Mouse (Mus musculus) midbrain, embryonic 13.5 days (tissue): ENCODE results near the gene Gm10309. TPM values are rescaled to one million over a fixed set of nuclear protein-coding genes. Genes with fewer than 3 reads are reported as not detected.
"Not testable (repeated sequence)": the region's sequence is repeated elsewhere in the genome, so short reads cannot be mapped to it uniquely, and the experiment has no call there.

Experiments
- ATAC-seq: fragments of 200-750 bp; cut with Nextera tagmentation; 2 replicates; pipeline ENCODE4 v1.8.0; 2017; ENCODE audit warnings: mild to moderate bottlenecking, moderate TSS enrichment, moderate library complexity
- H3K27ac ChIP-seq: fragments of 300-500 bp; sonication (generic); 2 replicates; pipeline ENCODE4 v1.5.1; 2015; ENCODE audit warnings: inconsistent platforms, mild to moderate bottlenecking, moderate library complexity
- H3K27me3 ChIP-seq: fragments of 300-500 bp; sonication (generic); 2 replicates; pipeline ENCODE4 v1.6.1; 2015; ENCODE audit warnings: mild to moderate bottlenecking, inconsistent platforms
- H3K36me3 ChIP-seq: fragments of 300-500 bp; sonication (generic); 2 replicates; pipeline ENCODE4 v1.6.1; 2015; ENCODE audit warnings: mild to moderate bottlenecking, inconsistent platforms
- H3K4me1 ChIP-seq: fragments of 300-500 bp; sonication (generic); replicated peaks from 2 replicates; pipeline ENCODE4 v1.6.1; 2015; ENCODE audit warnings: inconsistent platforms
- H3K4me2 ChIP-seq: fragments of 300-500 bp; sonication (generic); replicated peaks from 2 replicates; pipeline ENCODE4 v1.6.1; 2015; ENCODE audit warnings: moderate library complexity, mild to moderate bottlenecking, inconsistent platforms
- H3K4me3 ChIP-seq: fragments of 300-500 bp; sonication (generic); replicated peaks from 2 replicates; pipeline ENCODE4 v1.5.1; 2015; ENCODE audit warnings: mild to moderate bottlenecking, inconsistent platforms
- H3K9ac ChIP-seq: fragments of 300-500 bp; sonication (generic); replicated peaks from 2 replicates; pipeline ENCODE4 v1.6.1; 2015; ENCODE audit warnings: mild to moderate bottlenecking, inconsistent platforms
- H3K9me3 ChIP-seq: fragments of 300-500 bp; sonication (generic); 2 replicates; pipeline ENCODE4 v1.6.1; 2016; ENCODE audit warnings: mild to moderate bottlenecking, inconsistent platforms
- WGBS: fragments of 180-500 bp; shearing (Covaris S2); methylation state at CpG from one replicate; pipeline ENCODE4 v1.1.7; 2015; 5-methylcytosine and 5-hydroxymethylcytosine counted together
- polyA plus RNA-seq: library from polyadenylated mRNA; unstranded; fragments of >200 nt; fragmentation: Nextera tagmentation; extraction: Ambion mirVana; gene quantifications from 2 replicates; pipeline ENCODE4 v1.2.1, GENCODE M21; 2015

The Gm10309 gene
- polyA plus RNA-seq, 1 experiment from 2014 or later: 0.38 TPM

DNA sequence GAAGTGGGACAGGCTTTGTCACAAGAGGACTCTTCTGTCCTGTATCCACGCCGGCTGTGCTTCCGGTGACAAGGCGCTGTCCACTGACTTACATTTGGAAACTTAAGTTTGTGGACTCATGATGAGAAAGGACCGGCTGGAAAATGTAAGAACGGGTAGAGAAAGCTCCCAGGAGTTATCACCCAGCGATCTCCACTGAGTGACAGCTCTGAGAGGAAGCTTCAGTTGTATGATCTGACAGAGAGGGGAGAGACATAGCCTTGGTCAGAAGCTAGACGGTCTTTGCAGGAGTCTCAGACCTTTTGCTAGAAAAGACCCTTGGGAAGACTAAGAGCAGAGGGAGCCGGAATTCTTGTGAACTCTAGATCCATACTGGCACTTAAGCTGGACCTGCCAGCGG lies 15.2 kb downstream of the Gm10309 start:
- Histone ChIP-seq H3K4me2 (no peak overlapping the region), H3K27me3 (no peaks in the 10 kb centered on the region), H3K9ac (no peak overlapping the region), H3K27ac (no peak overlapping the region), H3K4me3 (no peak overlapping the region), H3K4me1 (no peaks in the 10 kb centered on the region), H3K36me3 (no peaks in the 10 kb centered on the region), H3K9me3 (no peaks in the 10 kb centered on the region)
- no peak for ATAC-seq
- WGBS: 90% methylated on average over 10 of the region's 10 CpGs

DNA sequence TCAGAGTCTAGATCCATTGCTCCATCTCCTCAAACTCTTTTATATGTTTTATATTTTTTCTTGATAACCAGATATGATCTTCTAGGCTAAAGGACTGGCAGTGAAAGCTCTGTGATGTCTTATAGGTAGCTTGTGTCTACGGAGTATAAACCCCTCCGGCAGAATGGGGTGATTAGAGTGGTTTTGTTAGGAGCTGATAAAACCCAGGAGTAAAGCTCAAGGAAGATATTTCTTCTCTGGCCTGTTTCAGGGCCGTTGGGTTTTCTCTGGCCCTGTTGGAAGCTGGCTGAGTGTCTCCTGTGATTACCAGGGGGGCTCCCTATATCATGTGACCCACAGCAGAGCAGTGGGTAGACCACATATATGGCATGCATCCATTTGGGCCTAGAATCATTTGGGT lies 17.6 kb downstream of the Gm10309 start:
- H3K36me3 ChIP-seq: no peaks in the 10 kb centered on the region
- WGBS: 87% methylated on average over 3 of the region's 3 CpGs
- H3K9ac ChIP-seq: no peak overlapping the region
- no peaks in the 10 kb centered on the region for H3K9me3 ChIP-seq
- no peaks in the 10 kb centered on the region for H3K4me1 ChIP-seq
- no peak for ATAC-seq
- H3K27ac ChIP-seq: no peak overlapping the region
- no peak overlapping the region for H3K4me3 ChIP-seq
- no peak overlapping the region for H3K4me2 ChIP-seq
- H3K27me3 ChIP-seq: no peaks in the 10 kb centered on the region

DNA sequence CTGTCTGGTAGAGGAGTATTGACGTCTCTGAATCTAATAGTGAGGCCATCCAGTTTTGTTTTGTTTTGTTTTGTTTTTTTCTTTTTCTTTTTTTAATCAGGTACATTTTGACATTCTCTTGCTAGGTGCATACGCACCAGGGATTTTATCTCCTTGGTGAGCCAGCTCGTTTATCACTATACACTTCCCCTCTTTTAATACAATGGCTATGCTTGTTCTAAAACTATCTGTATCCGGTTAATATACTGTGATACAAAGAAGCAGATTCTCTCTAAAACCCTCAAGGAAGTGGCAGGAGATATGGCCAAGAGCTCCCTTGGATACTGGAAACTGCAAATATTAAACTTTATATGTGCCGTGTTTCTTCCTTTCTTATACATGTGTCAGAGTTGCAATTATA lies 18.4 kb downstream of the Gm10309 start:
- Histone ChIP-seq H3K4me1 (no peaks in the 10 kb centered on the region), H3K27me3 (no peaks in the 10 kb centered on the region), H3K4me2 (no peak overlapping the region), H3K36me3 (no peaks in the 10 kb centered on the region), H3K9me3 (no peaks in the 10 kb centered on the region), H3K9ac (no peak overlapping the region), H3K27ac (no peak overlapping the region), H3K4me3 (no peak overlapping the region)
- no peak for ATAC-seq
- WGBS: 91% methylated on average over 5 of the region's 5 CpGs

DNA sequence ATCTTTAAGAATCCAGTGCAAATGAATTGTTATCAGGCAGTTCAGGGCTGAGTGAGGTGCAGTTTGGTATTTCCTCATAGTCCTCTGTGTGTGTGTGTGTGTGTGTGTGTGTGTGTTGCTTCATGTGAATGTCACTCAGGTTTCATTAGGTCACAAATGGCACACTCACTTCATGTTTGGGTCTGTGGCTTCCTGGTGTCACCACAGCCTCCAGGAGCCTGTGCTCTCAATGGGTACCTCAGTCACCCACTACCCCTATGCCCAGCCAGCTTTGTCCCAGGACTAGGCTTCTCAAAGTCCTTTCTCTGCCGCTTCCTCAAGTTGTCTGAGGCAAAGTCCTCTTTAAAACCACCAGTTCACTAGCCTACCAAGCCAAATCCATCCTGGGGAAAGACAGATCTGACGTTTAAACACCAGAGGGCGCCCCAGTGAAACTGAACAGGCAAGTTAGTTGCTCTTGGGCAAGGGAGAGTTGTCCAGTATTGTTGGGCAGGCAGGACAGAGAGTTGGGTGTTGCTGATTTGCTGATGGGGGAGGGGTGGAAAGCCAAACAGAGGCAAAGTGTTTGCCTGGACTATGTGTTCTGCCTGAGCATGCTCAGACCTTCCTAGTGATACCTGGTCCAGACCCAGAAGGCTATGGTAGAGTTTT lies 20.8 kb downstream of the Gm10309 start:
- H3K4me3 ChIP-seq: no peak overlapping the region
- 10% methylated on average over 3 of the region's 3 CpGs for WGBS
- ATAC-seq: peak; percentile 58

DNA sequence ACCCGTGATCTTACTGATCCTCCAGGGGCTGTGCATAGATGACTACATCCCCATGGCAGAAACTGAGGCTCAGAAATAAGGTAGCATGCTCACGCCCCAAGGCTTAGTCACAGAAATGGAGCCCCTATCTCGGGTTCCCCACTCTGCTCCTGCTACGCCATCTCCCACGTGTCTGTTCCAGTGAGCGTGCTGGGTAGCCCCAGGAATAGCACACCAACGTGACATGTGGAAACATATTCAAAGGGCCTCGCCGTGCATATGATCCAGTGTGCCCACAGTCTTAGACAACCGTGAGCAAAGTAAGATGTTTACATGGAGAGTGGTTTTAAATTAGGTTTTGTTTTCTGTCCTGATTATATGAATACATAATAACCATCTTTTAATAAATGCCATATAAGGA lies 22.4 kb downstream of the Gm10309 start:
- 91% methylated on average over 10 of the region's 10 CpGs for WGBS

More for the DNA sequence above, 20.8 kb downstream of the Gm10309 start:
- Histone ChIP-seq H3K9ac (no peak overlapping the region), H3K9me3 (no peaks in the 10 kb centered on the region), H3K27me3 (no peaks in the 10 kb centered on the region), H3K36me3 (no peaks in the 10 kb centered on the region), H3K4me1 (no peaks in the 10 kb centered on the region), H3K4me2 (no peak overlapping the region), H3K27ac (no peak overlapping the region)

DNA sequence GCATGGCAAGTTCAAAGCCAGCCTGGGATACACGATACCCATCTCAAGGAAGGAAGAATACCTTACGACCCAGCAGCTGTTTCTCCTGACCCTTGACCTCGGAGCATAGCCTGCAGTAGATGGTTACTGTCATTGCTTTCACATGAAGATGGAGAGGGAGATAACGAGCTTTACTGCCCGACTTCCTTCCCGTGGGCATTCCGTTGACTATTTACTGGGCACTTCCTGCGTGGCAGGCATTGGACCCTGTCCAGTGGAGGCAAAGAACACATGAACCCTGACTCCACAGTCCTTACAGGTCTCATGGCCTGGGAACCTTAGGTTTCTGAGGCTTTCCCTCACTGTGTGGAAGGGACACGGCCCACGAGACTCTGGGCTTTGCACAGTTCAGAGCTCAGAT lies 25.6 kb downstream of the Gm10309 start:
- no peak for ATAC-seq
- 87% methylated on average over 10 of the region's 10 CpGs for WGBS
- H3K4me3 ChIP-seq: no peak overlapping the region

More for the DNA sequence above, 22.4 kb downstream of the Gm10309 start:
- no peak overlapping the region for H3K9ac ChIP-seq
- H3K4me2 ChIP-seq: no peak overlapping the region
- no peak overlapping the region for H3K4me3 ChIP-seq
- H3K27me3 ChIP-seq: no peaks in the 10 kb centered on the region
- no peak for ATAC-seq
- no peaks in the 10 kb centered on the region for H3K36me3 ChIP-seq
- no peaks in the 10 kb centered on the region for H3K9me3 ChIP-seq
- no peak overlapping the region for H3K27ac ChIP-seq
- no peaks in the 10 kb centered on the region for H3K4me1 ChIP-seq

DNA sequence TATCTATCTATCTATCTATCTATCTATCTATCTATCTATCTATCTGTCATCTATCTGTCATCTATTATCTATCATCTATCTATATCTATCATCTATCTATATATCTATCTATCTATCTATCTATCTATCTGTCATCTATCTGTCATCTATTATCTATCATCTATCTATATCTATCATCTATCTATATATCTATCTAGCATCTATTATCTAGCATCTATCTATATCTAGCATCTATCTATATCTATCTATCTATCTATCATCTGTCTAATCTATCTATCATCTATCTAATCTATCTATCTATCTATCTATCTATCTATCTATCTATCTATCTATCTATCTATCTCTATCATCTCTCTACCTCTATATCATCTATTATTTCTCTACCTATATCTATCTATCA lies 27.6 kb downstream of the Gm10309 start:
- ATAC-seq, H3K9ac ChIP-seq, H3K27me3 ChIP-seq: not testable (repeated sequence)

More for the DNA sequence above, 25.6 kb downstream of the Gm10309 start:
- Histone ChIP-seq H3K9me3 (no peaks in the 10 kb centered on the region), H3K4me2 (no peak overlapping the region), H3K4me1 (no peaks in the 10 kb centered on the region), H3K27ac (no peak overlapping the region), H3K36me3 (no peaks in the 10 kb centered on the region), H3K9ac (no peak overlapping the region), H3K27me3 (no peaks in the 10 kb centered on the region)

DNA sequence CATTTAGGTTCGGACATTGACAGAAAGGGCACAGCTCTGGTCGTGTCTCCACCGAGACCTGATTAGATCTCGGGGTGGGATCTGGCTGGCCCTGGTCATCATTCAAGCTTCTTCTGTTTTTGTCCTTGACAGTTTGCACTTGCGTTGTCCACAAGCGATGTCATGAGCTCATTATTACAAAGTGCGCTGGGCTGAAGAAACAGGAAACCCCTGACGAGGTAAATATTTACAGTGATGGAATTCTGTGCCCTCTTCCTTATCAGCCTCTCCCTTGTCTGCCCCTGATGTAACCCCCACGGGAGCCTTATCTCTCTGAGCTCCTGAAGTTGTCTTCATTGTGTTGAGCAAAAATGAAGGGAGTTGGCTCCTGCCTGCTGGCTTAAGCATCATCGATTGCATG lies 28.4 kb downstream of the Gm10309 start:
- Histone ChIP-seq H3K27me3 (no peaks in the 10 kb centered on the region), H3K4me1 (no peaks in the 10 kb centered on the region), H3K4me2 (no peak overlapping the region), H3K36me3 (no peaks in the 10 kb centered on the region), H3K9me3 (no peaks in the 10 kb centered on the region), H3K9ac (no peak overlapping the region), H3K27ac (no peak overlapping the region), H3K4me3 (no peak overlapping the region)
- WGBS: 93% methylated on average over 10 of the region's 10 CpGs
- ATAC-seq: no peak

More for the DNA sequence above, 27.6 kb downstream of the Gm10309 start:
- H3K4me2 ChIP-seq, H3K4me3 ChIP-seq, H3K9me3 ChIP-seq, H3K4me1 ChIP-seq, H3K27ac ChIP-seq, H3K36me3 ChIP-seq: not testable (repeated sequence)

DNA sequence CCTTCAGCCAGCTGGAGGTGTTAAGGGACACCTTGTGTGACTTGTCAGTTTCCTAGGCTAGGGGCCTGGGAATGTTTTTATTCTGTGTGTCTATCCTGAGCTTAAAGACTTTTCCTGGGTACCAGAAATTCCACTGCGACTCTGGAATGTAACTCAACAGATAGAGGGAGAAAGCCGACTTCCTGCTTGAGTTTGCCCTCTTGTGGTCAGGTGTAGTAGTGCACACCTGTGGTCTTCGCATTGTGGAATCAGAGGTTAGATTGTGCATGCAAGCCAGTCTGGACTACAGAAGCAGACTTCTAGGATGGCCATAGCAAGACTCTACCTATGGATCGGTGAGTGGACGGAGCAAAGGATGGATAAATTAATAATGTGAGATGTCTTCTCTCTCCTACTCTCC lies 33.3 kb downstream of the Gm10309 start:
- 52% methylated on average over 5 of the region's 5 CpGs for WGBS

DNA sequence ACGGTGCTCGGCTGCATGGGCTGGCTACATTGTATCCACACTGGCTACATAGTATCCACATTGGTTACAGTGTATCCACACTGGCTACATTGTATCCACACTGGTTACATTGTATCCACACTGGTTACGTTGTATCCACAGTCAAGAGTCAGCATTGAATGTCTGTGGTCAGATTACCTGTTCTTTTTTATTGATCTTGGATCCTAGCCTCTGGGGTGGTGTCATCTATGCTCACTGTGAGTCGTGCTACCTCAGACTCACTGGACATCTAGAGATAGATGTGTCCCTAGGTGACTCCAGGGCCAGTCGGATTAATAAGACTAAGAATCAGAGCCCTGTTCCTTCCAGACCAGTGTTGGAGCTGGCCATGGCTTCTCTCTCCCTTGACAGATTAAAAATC lies 34.9 kb downstream of the Gm10309 start:
- Histone ChIP-seq H3K27me3 (peaks cover 46% of the 10 kb centered on the region), H3K4me1 (peaks cover 35% of the 10 kb centered on the region), H3K9me3 (no peaks in the 10 kb centered on the region), H3K27ac (no peak overlapping the region), H3K9ac (no peak overlapping the region), H3K4me2 (no peak overlapping the region), H3K36me3 (no peaks in the 10 kb centered on the region), H3K4me3 (no peak overlapping the region)
- no peak for ATAC-seq
- 95% methylated on average over 5 of the region's 5 CpGs for WGBS

More for the DNA sequence above, 33.3 kb downstream of the Gm10309 start:
- Histone ChIP-seq H3K27ac (no peak overlapping the region), H3K4me3 (no peak overlapping the region), H3K9me3 (no peaks in the 10 kb centered on the region), H3K9ac (no peak overlapping the region), H3K36me3 (no peaks in the 10 kb centered on the region), H3K4me1 (peaks cover 21% of the 10 kb centered on the region), H3K27me3 (peaks cover 46% of the 10 kb centered on the region), H3K4me2 (no peak overlapping the region)
- no peak for ATAC-seq

DNA sequence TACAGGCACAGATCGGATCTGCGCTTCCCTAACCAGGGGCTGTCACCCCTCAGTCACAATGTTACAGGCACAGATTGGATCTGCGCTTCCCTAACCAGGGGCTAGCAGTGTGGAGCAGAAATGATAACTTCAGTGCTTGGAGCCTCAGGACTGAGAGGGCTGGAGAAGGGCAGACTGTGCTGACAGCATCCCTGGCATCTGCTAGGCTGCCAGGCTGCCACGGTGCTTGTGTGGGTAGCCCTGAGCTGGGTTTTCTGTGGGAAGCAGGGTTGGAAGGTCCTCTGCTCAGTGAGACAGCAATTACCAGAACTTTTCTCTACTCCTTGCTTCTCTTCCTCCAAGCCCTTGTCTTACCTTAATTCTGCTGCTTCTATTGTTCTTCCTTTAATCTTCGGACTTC lies 37.1 kb downstream of the Gm10309 start:
- no peak overlapping the region for H3K9ac ChIP-seq
- no peaks in the 10 kb centered on the region for H3K36me3 ChIP-seq
- H3K27ac ChIP-seq: no peak overlapping the region
- no peaks in the 10 kb centered on the region for H3K9me3 ChIP-seq
- peaks cover 50% of the 10 kb centered on the region for H3K27me3 ChIP-seq
- no peak overlapping the region for H3K4me2 ChIP-seq
- H3K4me3 ChIP-seq: no peak overlapping the region
- 57% methylated on average over 5 of the region's 5 CpGs for WGBS
- peaks cover 44% of the 10 kb centered on the region for H3K4me1 ChIP-seq
- no peak for ATAC-seq

DNA sequence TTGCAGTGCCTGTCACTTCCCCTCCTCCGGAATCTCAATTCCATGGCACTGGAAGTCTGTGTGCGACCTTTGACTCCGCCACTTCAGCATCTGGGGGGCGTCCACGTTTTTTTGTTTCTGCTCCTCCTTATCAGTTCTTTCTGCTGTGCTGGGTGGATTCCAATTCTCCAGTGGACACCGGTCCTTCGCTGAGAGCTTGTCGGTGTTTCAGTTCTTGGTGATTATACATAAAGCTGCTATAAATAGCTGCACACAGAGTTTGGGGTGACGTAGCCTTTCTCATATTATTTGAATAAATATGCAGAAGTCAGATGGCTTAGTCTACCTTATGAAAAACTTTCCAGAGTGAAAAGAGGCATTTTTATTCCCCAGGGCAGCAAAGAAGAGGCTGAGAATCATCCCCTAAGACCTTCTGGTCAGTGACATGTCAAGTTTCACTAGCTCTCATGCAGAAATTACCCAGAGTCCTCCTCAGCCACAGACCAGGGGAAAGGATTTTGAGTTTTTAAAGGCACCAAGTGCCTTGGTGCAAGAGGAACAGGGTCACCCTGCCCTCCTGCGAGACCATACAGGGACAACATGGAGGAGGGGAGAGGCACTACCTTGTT lies 37.6 kb downstream of the Gm10309 start:
- peaks cover 44% of the 10 kb centered on the region for H3K4me1 ChIP-seq
- H3K36me3 ChIP-seq: no peaks in the 10 kb centered on the region
- no peak overlapping the region for H3K4me2 ChIP-seq
- H3K9ac ChIP-seq: no peak overlapping the region
- H3K27ac ChIP-seq: no peak overlapping the region
- WGBS: 52% methylated on average over 10 of the region's 10 CpGs
- no peak for ATAC-seq
- H3K4me3 ChIP-seq: no peak overlapping the region
- peaks cover 50% of the 10 kb centered on the region for H3K27me3 ChIP-seq
- no peaks in the 10 kb centered on the region for H3K9me3 ChIP-seq

DNA sequence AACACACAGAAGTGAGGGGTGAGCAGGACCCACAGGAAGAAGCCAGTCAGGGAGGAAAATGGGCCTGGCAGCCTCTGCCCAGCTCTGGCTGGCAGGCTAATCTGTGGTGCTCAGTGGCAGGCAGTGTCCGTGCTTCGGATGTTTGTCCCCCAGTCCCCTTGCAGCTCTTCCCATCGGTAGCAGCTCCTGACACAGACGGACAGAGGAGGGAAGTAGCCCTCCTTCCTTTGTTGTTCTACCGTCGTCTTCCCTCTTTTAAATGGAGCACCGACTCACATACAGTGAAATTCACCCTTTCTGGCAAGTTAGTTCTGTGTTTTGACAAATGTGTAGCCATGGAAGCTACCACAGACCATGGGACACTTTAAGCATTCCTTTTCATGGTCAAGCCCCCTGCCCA lies 38.2 kb downstream of the Gm10309 start:
- no peak overlapping the region for H3K9ac ChIP-seq
- no peak overlapping the region for H3K4me3 ChIP-seq
- H3K27ac ChIP-seq: no peak overlapping the region
- no peak overlapping the region for H3K4me2 ChIP-seq
- no peaks in the 10 kb centered on the region for H3K9me3 ChIP-seq
- peaks cover 54% of the 10 kb centered on the region for H3K27me3 ChIP-seq
- peaks cover 44% of the 10 kb centered on the region for H3K4me1 ChIP-seq
- H3K36me3 ChIP-seq: no peaks in the 10 kb centered on the region
- no peak for ATAC-seq
- 41% methylated on average over 7 of the region's 7 CpGs for WGBS
